Mouse (Mus musculus) gastrocnemius, postnatal 14 days (tissue): ENCODE results near the gene Sfta2. TPM values are rescaled to one million over a fixed set of nuclear protein-coding genes. Genes with fewer than 3 reads are reported as not detected.
A peak's percentile ranks its signal among the peaks of the same experiment; 100 is the strongest.

Experiments
- DNase-seq: peaks from one replicate; pipeline ENCODE4 v3.0.0; 2021; ENCODE audit warnings: mixed read lengths
- intact Hi-C: fragments of 180-260 bp; cut with DNase I; formaldehyde crosslinking; loops from one replicate; pipeline ENCODE4 v1.15.1; 2025; ENCODE audit warnings: low total_unique reads
- long read RNA-seq, 2 experiments: library from polyadenylated mRNA; stranded (forward); transcript quantifications; one replicate each; pipeline ENCODE4 v2.0.0; 2021
- total RNA-seq, 2 experiments: library from RNA; stranded (reverse); gene quantifications; 2 replicates each; pipeline ENCODE4 v1.2.3; 2021

Gene Sfta2
- total RNA-seq, result not detected
- long read RNA-seq, experiment 1, result 0 reads
- long read RNA-seq, experiment 2, result 0 reads

DNA sequence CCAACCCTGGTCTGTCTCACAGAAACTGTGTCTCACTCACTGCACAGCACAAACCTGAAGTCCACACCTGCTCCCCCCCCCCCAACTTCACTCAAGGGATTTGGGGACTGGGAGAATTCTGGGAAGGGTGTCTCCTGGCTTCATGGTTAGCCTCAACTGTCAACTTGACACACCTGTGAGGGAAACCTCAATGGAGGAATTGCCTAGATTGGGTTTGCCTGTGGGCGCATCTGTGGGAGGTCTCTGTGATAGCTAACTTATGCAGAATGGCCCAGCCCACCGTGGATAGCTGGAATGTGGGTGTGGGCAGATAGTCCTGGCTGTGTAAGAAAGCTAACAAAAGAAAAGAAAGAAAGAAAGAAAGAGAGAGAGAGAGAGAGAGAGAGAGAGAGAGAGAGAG, at the start of gene Sfta2:
Gene Sfta2 (plus strand): TSS at position 301 of the 400 bp plus-strand sequence.
- no peak for DNase-seq
- intact Hi-C loops, result no loop called here

DNA sequence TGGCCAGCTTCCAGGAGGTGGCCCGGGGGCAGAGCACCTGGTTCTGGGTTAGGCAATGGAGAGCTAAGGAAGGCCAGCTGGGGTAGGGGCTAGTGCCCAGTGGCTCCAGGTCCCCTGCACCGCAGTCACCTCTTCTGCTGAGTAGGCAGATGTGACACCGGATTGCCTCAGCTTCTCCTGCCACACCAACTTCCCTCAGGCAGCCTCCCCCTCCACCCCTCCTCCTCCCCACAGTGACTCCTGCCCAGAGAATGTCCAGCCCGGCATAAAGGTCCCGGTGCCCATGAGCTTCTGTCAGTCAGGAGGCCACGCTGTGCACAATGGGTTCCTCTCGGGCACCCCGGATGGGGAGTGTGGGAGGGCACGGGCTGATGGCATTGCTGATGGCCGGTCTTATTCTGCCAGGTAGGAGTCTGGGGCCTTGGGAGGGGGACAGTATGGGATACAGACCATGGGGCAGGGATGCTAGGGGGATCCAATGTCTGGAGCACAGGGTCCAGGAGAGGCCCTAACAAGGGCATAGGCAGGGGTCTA, 49.4 kb upstream of the Sfta2 start, which contains the start of gene Cdsn:
Gene Cdsn (plus strand): TSS at position 248 of the 534 bp plus-strand sequence.
- no peak for DNase-seq

DNA sequence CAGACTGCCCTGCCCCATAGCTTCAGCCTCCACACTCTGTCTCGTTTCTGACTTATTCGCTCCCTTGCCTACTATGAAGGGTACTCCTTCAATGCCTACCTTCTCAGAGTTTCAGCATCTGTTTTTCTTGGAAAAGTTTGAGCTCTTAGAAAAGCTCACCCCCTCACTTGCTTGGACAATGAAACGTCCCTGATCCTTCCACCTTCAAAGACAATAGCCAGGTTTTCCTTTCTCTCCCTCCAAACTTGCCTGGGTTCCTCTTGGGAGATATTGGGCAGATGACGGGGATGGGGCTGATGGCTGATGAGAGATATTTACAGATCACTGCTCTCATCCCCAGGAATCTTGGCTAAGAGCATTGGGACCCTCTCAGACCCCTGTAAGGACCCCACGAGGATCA, 47.0 kb upstream of the Sfta2 start:
- intact Hi-C loops, result no loop called here
- no peak for DNase-seq

More for the DNA sequence above, 49.4 kb upstream of the Sfta2 start, which contains the start of gene Cdsn:
- intact Hi-C loops, result no loop called here

DNA sequence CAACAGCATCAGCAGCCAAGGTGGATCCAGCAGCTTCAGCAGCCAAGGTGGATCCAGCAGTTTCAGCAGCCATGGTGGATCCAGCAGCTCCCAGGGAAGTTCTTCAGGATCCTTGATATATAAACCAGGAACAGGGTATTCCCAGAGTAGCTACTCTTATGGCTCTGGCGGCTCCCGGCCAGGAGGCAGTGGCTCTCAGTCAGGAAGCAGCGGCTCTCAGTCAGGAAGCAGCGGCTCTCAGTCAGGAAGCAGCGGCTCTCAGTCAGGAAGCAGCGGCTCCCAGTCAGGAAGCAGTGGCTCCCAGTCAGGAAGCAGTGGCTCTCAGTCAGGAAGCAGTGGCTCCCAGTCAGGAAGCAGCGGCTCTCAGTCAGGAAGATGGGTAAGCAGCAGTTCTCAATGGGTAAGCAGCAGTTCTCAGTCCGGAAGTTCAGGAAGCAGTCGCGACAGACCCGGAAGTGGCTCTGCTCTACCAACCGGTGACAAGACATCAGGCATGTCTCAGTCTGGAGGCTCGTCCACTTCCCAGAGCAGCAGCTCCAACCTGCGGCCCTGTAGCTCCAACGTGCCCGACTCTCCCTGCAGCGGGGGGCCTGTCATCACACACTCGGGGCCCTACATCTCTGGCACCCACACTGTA, 46.5 kb upstream of the Sfta2 start:
- DNase-seq, result no peak
- intact Hi-C loops, result no loop called here

DNA sequence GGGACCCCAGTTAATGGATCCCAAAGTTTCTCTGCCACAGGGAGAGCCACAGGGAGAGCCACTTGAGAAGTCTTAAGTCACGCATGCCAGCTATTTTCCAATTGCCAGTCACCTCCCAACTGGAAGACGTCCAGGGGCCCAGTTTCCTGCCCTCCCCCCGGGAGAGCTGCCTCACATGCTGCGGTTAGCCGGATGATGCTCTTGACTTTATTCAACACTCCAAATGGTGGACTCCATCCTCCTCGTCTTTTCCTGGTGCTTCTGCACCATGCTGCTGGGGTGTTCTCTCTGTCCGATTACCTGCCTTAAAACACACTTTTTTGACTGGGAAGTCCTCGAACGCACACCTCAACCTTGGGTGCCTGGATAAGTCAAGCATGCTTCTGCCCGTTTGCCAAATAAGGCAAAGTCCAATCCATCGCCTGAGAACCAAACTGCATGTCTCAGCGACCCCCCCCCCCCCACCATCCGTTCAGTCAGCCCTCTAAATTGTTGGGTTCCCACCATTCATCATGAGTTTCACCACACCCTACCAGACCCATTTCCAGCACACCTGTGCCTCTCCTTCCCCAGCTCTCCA, 45.1 kb upstream of the Sfta2 start:
- DNase-seq, result no peak
- intact Hi-C loops, result no loop called here

DNA sequence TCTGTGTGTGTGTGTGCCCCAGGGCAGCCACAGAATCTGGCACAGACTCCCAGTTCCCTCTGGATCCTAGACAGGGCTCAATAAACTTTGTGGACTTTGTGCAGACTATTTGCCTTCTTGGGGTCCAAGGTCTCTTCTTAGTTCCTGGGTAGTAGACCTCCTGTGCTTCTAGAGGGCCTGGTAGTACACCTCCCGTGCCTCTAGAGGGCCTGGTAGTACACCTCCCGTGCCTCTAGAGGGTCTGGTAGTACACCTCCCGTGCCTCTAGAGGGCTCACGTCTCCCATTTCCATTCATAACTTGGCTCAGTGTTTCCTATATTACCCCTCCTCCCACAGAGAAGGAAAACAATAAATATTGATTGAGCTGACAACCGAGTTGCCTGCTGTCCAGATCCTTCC, 44.5 kb upstream of the Sfta2 start:
- no peak for DNase-seq
- intact Hi-C loops, result no loop called here

DNA sequence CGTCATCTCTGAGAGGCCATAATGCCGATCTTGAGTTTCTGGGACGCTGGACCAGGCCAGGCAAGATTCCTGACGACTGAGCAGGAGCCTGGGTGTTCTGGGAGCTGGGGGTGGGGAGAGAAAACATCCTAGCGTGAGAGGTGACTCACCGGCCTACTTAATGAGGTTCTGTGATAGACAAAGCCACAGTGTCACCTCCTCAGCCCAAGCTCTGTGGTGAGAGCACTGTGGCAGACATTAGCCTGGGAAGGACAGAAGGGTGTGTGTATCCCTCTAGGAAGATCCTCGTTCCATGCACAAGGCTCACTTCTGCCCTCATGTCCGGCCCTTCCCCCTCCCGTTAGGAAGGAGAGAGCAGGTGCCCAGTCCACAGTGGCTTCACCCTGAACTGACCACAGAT, 44.0 kb upstream of the Sfta2 start:
- DNase-seq, result no peak
- intact Hi-C loops, result no loop called here

DNA sequence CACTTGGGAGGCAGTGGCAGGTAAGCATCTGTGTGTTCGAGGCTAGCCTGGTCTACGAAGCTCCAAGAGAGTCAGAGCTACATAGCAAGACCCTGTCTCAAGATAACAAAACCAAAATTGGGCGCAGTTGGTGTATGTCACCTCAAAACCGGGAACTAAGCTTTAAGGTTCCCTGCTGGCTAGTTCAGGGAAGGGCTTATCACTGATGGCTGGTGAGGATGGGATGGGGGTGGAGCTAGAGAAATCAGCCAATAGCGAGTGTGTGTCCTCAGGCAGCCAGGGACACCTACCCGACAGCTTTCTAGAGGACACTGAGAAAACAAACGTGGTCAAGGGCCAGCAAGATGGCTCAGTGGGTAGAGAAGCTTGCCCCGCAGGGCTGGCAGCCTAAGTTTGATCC, 43.1 kb upstream of the Sfta2 start:
- intact Hi-C loops, result no loop called here
- DNase-seq, result no peak

DNA sequence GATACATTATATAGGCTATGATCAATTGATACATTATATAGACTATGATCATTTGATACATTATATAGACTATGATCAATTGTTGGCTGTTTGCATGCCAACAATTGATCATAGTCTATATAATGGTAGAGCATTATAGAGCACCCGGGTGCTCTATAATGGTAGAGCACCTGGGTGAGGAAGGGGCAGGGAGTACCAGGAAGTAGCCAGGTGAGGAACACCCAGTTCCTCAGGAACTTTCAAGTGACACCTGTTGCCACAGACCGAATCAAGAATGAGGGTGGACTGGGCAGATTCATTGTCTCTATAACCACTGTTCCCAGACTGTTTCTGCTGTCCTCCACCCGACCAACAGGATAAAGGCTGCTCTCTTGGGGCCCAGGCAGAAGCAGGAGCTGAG, 34.2 kb upstream of the Sfta2 start, which contains the start of gene 2300002M23Rik:
Gene 2300002M23Rik (plus strand): TSS at position 301 of the 400 bp plus-strand sequence.
- DNase-seq, result no peak
- intact Hi-C loops, result no loop called here

DNA sequence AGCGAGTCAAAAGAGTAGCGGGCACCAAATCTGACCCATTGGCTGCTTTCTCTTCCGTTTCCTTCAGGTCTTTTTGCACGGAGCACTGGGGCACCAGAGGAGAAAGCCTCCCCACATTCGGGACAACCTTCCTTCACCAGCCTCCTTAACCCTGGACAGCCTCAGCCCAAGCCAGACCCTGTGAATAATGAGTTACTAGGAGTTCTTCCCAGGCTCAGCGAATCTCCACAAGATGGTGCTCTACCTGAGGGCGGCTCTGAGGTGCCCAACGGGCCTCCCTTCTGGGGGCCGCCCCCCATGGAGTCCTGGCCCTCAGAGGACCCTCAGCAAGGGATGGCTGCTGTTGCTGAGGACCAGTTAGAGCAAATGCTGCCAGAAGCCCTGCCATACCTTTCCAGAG, 33.6 kb upstream of the Sfta2 start:
- intact Hi-C loops, result no loop called here
- DNase-seq, result no peak

DNA sequence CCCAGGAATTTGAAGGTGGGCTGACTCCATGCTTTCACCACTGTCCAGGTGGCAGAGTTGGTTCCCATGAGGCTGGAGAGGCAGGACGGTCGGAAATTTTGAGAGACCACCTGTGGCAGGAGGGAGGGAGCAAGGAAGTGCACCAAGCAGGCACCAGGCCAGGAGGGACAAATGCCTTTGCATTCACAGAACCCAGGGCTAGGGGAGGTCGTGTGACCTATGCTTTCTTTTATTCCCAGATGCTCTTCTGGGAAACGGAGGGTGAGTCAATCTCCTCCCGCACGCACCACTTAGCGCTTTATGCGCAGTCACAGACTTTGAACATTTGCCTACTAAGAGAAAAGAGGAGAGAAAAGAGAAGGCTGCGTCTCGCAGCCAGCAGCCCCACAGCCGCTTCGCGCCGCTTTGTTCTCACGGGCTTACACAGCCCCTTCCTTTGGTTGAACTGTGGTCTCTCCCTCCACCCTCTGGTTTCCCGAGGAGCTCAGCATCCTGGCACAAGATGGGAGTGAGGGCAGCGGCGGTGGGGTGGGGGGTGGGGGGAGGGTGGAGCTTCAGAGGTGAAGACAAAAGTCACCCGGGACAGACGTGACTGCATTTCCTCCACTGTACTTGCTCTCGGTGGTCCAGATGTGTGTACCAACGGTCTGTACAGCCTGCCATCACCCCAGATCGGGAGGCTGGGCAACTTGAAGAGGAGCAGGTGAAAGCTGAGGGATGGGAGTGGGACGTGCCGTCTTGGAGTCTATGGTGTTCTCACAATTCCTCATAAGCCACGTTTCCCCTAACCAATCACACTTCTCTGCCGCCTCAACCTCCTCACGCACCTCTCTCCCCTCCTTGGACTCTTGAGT, 32.0 kb upstream of the Sfta2 start:
- DNase-seq, result no peak
- intact Hi-C loops, result no loop called here

DNA sequence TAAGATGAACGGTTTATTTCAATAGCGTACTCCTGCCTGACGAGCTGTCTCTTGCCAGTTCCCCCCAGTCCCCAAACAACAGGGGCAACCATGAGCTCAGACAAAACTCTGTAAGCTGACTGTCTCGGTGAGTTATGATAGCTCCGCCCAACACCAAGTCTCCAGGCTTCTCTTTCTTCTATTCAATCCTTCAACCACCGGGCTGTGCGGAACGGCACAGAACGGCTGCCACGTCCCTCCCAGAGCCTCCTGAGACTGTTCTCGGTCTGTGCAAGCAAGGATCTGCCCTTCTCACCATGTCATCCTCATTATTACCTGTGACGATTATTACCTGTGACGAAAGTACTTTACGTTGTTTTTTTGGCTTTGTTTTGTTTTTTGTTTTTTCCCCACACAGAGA, 30.5 kb upstream of the Sfta2 start:
- intact Hi-C loops, result no loop called here

DNA sequence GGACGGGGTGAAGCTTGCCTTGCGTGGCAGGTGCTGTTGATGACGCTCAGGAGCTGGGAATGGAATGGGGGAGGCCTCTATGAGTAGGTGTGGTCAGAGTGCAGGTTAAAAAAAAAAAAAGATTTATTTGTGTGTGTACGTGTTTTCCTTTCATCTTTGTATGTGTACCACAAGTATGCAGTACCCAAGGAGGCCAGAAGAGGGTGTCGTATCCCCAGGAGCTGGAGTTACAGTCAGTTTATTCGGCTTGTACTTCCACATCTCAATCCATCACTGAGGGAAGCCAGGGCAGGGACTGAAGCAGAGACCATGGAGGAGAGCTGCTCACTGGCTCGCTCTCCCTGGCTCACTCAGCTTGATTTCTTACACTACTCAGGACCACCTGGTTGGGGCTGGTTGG, 29.9 kb upstream of the Sfta2 start:
- intact Hi-C loops, result no loop called here
- DNase-seq, result no peak

More for the DNA sequence above, 30.5 kb upstream of the Sfta2 start:
- no peak for DNase-seq

DNA sequence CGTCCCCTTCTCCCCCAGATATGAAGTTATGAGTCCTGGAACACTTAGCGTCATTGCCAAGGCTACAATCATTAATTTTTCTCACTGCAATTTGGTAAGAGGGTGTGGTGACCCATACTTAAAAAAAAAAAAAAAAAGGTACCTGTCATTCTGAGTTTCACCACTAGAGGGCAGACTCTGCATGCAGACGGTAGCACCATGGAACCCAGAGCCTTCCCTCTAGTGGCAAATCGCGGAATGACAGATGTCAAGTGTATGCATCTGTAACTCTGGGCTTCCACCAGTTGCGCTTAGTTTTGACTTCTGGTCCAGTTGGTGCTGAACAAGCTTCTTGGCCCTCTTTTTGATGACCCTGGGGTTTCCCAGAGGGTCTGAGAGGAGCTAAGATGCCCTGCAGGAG, 23.1 kb upstream of the Sfta2 start:
- intact Hi-C loops, result no loop called here
- DNase-seq, result peak; percentile 71

DNA sequence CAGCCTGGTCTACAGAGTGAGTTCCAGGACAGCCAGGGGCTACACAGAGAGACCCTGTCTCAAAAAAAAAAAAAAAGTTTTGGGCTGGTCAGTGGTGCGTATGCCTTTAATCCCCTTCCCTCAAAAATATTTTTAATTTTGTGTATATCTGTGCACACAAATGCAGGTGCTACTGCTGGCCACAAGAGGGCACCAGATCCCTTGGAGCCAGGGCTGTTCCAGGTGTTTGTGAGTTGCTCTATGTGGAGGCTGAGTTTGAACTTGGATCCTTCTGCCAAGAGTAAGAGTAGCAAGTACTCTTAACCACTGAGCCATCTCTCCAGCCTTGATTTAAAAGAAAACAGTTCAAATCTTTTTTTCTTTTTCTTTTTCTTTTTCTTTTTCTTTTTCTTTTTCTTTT, 18.4 kb upstream of the Sfta2 start:
- intact Hi-C loops, result no loop called here

DNA sequence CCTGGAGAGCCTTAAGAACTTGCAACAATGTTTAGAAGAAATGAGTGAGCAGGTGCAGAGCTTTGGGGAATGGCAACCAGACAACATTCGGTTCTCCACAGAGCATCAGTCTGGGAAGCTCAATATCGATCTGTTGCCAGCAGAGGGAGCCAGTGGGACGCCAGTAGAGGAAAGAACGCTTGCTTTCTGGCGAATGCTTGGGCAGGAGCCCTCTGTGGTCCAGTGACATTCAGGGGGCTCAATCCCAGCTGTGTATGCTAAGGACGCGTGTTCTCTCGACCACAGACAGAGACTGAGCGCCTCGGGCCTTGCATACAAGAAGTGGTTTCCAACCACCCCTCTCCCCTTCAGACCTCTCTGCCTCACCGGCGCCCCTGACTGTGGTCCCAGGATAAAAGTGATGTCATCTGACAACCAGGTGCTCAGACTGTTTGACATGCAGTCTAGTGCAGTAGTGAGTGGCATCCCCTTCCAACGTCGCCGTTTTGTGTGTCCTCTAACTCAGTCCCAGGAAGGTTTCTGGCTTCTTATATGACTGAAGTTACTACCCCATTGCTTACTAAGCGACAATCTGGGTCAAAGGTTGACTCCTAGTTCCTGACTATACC, 16.9 kb upstream of the Sfta2 start:
- DNase-seq, result peak; percentile 74
- intact Hi-C loops, result no loop called here

More for the DNA sequence above, 18.4 kb upstream of the Sfta2 start:
- DNase-seq, result no peak

DNA sequence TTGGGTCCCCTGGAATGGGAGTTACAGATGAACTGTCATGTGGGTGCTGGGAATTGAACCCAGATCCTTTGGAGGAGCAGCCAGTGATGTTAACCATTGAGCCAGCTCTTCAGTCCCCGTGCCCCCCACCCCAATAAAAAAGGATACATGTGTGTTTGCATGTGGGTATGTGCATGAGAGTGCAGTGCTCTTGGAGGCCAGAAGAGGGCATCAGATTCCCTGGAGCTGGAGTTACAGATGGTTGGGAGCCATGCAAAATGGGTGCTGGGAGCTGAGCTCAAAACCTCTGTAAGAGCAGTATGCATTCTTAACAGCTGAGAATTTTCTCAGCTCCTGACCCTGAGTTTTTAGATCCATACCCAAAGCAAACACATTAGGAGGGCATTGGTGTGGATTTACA, 14.1 kb upstream of the Sfta2 start:
- DNase-seq, result no peak

DNA sequence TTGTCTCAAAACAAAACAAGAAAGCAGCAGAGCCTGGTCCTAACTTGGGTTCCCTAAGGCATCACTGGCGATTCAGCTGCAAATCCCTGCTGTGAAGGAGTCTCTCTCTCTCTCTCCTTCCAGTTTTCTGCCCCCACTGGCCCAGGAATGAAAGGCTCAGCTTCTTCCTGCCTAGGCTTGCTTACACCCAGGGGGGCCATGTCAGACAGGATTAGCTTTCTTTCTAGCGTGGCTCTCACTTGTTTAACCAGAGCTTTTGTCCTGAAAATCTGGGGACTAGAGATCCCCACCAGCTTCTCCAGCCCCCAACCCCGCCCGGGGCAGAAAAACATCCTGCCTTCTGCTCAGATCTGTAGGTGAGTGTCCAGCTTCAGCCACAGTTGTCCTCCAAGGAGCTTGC, 13.0 kb upstream of the Sfta2 start:
- intact Hi-C loops, result no loop called here
- no peak for DNase-seq

More for the DNA sequence above, 14.1 kb upstream of the Sfta2 start:
- intact Hi-C loops, result no loop called here

DNA sequence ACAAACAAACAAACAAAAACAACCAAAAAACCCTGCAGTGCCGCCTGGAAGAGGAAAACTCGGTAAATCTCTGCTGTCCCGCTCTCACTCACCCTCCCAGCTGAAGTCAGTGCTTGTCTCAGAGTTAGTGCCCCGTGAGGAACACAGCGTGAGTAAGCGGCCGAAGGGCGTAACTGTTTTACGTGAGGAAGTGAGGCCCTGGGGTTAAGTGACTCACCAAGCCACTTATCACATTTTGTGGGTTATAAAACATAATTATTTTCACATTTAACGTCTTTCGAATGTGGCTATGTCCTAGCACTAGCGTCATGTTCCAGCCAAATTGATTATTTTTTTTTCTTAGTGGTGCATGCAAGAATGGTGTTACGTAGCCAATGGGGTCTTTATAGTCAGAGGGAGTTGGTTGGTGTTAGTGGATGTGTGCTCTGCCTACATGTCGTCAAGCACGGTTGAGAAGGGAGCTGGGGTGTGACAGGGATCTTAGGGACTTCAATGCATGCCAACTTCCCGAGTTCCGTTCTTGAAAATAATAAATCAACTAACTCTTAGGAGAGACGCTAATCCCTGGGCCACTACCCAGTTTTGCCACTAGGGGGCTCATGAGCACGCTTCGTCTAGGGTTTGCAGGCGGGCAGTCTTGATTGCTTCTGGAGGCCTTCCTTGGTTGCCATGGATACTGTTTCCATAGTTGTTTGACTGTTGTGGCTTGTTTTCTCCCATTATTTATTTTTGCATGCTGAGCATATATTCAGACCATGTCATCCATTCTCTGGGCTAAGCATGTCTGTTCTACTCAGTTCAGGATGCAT, 10.7 kb upstream of the Sfta2 start:
- DNase-seq, result peak; percentile 81
- intact Hi-C loops, result no loop called here
